Mouse (Mus musculus) ES-E14 (cell line): ENCODE results near the gene Adgrf2. TPM values are rescaled to one million over a fixed set of nuclear protein-coding genes. Genes with fewer than 3 reads are reported as not detected.

Source experiments
- DNase-seq: peaks from one replicate; pipeline ENCODE4 v3.0.0-alpha.2; 2013; ENCODE audit warnings: low read depth, low spot score
- H3K27ac ChIP-seq: 2 replicates; pipeline ENCODE4 v1.5.1; 2012; ENCODE audit warnings: low read depth, mild to moderate bottlenecking, low read length, moderate library complexity, mixed read lengths; ENCODE audit not compliant: poor library complexity, insufficient read depth, severe bottlenecking
- H3K36me3 ChIP-seq: 2 replicates; pipeline ENCODE4 v1.6.1; 2012; ENCODE audit warnings: mild to moderate bottlenecking, low read length, moderate library complexity, mixed read lengths; ENCODE audit not compliant: control insufficient read depth, poor library complexity, insufficient read depth, severe bottlenecking
- H3K4me1 ChIP-seq, 2 experiments: fragments of 150-350 bp in 1 of 2; sonication (generic) in 1 of 2; 2 replicates each; pipeline ENCODE4 v1.6.1; 2012; ENCODE audit warnings: low read length in 2 of 2, mild to moderate bottlenecking in 1 of 2, mixed read lengths in 1 of 2; ENCODE audit not compliant: control insufficient read depth in 2 of 2, insufficient read depth in 2 of 2, poor library complexity in 1 of 2
- H3K4me3 ChIP-seq, 2 experiments: fragments of 150-350 bp in 1 of 2; sonication (generic) in 1 of 2; 2 replicates each; pipeline ENCODE4 v1.5.1; 2012; ENCODE audit warnings: low read length in 2 of 2, low read depth in 1 of 2, mild to moderate bottlenecking in 1 of 2, mixed read lengths in 1 of 2; ENCODE audit not compliant: insufficient read depth in 1 of 2, poor library complexity in 1 of 2, severe bottlenecking in 1 of 2
- H3K9ac ChIP-seq: 2 replicates; pipeline ENCODE4 v1.6.1; 2012; ENCODE audit warnings: low read depth, mild to moderate bottlenecking, low read length, mixed read lengths; ENCODE audit not compliant: poor library complexity, insufficient read depth, severe bottlenecking
- H3K9me3 ChIP-seq: fragments of 150-350 bp; sonication (generic); 2 replicates; pipeline ENCODE4 v1.6.1; 2012; ENCODE audit warnings: low read depth, mild to moderate bottlenecking, low read length; ENCODE audit not compliant: control insufficient read depth, insufficient read depth
- CHD2 ChIP-seq: IDR thresholded peaks from 2 replicates; pipeline ENCODE4 v1.6.1; 2014; ENCODE audit warnings: mild to moderate bottlenecking, low read depth, low read length, inconsistent platforms
- HCFC1 ChIP-seq: IDR thresholded peaks from 2 replicates; pipeline ENCODE4 v1.6.1; 2012; ENCODE audit warnings: low read length, inconsistent platforms, borderline replicate concordance; ENCODE audit not compliant: insufficient read depth
- MAFK ChIP-seq: IDR thresholded peaks from 2 replicates; pipeline ENCODE4 v1.6.1; 2014; ENCODE audit warnings: mild to moderate bottlenecking, low read depth, low read length, inconsistent platforms; ENCODE audit not compliant: insufficient read depth
- ZC3H11A ChIP-seq: IDR thresholded peaks from 2 replicates; pipeline ENCODE4 v1.6.1; 2012; ENCODE audit warnings: low read depth, mild to moderate bottlenecking, inconsistent platforms, low read length, borderline replicate concordance
- ZNF384 ChIP-seq: IDR thresholded peaks from 2 replicates; pipeline ENCODE4 v1.6.1; 2012; ENCODE audit warnings: low read depth, low read length, inconsistent platforms
- in situ Hi-C, 2 experiments: fragments of 600-800 bp; cut with MboI; formaldehyde crosslinking; loops; one replicate each; pipeline ENCODE4 v1.15.1; 2025; ENCODE audit warnings: low sequenced_read_pairs in 2 of 2, inconsistent platforms in 1 of 2; ENCODE audit not compliant: unreplicated experiment in 2 of 2
- total RNA-seq: library from RNA; depleted of rRNA; stranded (reverse); fragments of 300-350 nt; gene quantifications from 2 replicates; pipeline ENCODE4 v1.2.3, GENCODE M21; 2012; rRNA removed

The Adgrf2 gene
- 0.04 and 0.21 TPM in 2 replicates for total RNA-seq

- TF ChIP-seq CHD2 (no peak), MAFK (no peak), HCFC1 (no peak), ZNF384 (no peak), ZC3H11A (no peak)
- in situ Hi-C loops = no loop called here
- DNase-seq = no peak
Observed at GRCm38 (mm10) chr17:42741801-42742217, at the start of gene Adgrf2. Adgrf2 (minus strand) TSS chr17:42742179.

GRCm38 (mm10) chr17:42790787-42791186, 48.8 kb upstream of the Adgrf2 start:
- no peak for DNase-seq
- TF ChIP-seq CHD2 = no peak
- TF ChIP-seq ZC3H11A = no peak
- H3K4me3 ChIP-seq = no peak overlapping the region
- no peaks in the 10 kb centered on the region for H3K9me3 ChIP-seq
- H3K36me3 ChIP-seq = peaks cover 2% of the 10 kb centered on the region; the same call in 1 of the 2 replicates
- no peak overlapping the region for H3K27ac ChIP-seq
- in situ Hi-C loops = no loop called here
- no peaks in the 10 kb centered on the region for H3K4me1 ChIP-seq
- no peak overlapping the region for H3K9ac ChIP-seq

More at GRCm38 (mm10) chr17:42741801-42742217, at the start of gene Adgrf2:
- H3K4me1 ChIP-seq = no peaks in the 10 kb centered on the region
- H3K9ac ChIP-seq = no peak within 1 kb of the TSS
- H3K27ac ChIP-seq = no peak within 1 kb of the TSS
- no peaks in the 10 kb centered on the region for H3K36me3 ChIP-seq
- no peak within 1 kb of the TSS for H3K4me3 ChIP-seq
- H3K9me3 ChIP-seq = no peaks in the 10 kb centered on the region

GRCm38 (mm10) chr17:42789723-42790122, 47.7 kb upstream of the Adgrf2 start:
- in situ Hi-C loops = no loop called here
- H3K27ac ChIP-seq = no peak overlapping the region
- H3K4me1 ChIP-seq = no peaks in the 10 kb centered on the region
- no peak for DNase-seq
- H3K9me3 ChIP-seq = no peaks in the 10 kb centered on the region
- H3K9ac ChIP-seq = no peak overlapping the region
- TF ChIP-seq ZNF384 (no peak), MAFK (no peak), HCFC1 (no peak)
- H3K4me3 ChIP-seq = no peak overlapping the region
- peaks cover 2% of the 10 kb centered on the region; the same call in 1 of the 2 replicates for H3K36me3 ChIP-seq

- Histone ChIP-seq H3K27ac (no peak overlapping the region), H3K4me1 (no peaks in the 10 kb centered on the region), H3K4me3 (no peak overlapping the region), H3K9ac (no peak overlapping the region), H3K9me3 (no peaks in the 10 kb centered on the region), H3K36me3 (peaks cover 2% of the 10 kb centered on the region; the same call in 1 of the 2 replicates)
- no peak for DNase-seq
- in situ Hi-C loops = no loop called here
- no peak for TF ChIP-seq HCFC1
- TF ChIP-seq CHD2 = no peak
- no peak for TF ChIP-seq ZC3H11A
- no peak for TF ChIP-seq MAFK
- no peak for TF ChIP-seq ZNF384
Observed at GRCm38 (mm10) chr17:42788686-42789453, 46.9 kb upstream of the Adgrf2 start.

- Histone ChIP-seq H3K4me3 (no peak overlapping the region), H3K9ac (no peak overlapping the region), H3K36me3 (no peaks in the 10 kb centered on the region), H3K9me3 (no peaks in the 10 kb centered on the region), H3K27ac (no peak overlapping the region), H3K4me1 (no peaks in the 10 kb centered on the region)
- peak; percentile 66 for DNase-seq
- peak; percentile 73; the same call in 1 of the 2 replicates for TF ChIP-seq ZC3H11A
- TF ChIP-seq HCFC1 = no peak
- in situ Hi-C loops = no loop called here
Observed at GRCm38 (mm10) chr17:42782156-42782757, 40.3 kb upstream of the Adgrf2 start.
